Mouse (Mus musculus) embryonic fibroblast, embryonic 13.5 days (primary cell): ENCODE results near the gene Med13l.
A peak's percentile ranks its signal among the peaks of the same experiment; 100 is the strongest.

Source experiments
- CTCF ChIP-seq: IDR thresholded peaks from 2 replicates; pipeline ENCODE4 v1.5.1; 2011; ENCODE audit warnings: mild to moderate bottlenecking, control low read depth, low read length, moderate library complexity, borderline replicate concordance; ENCODE audit not compliant: insufficient read depth
- POLR2A ChIP-seq: IDR thresholded peaks from 2 replicates; pipeline ENCODE4 v1.6.1; 2011; ENCODE audit warnings: low read depth, mild to moderate bottlenecking, control low read depth, low read length, moderate library complexity

- TF ChIP-seq CTCF, result peak; percentile 37; the same call in 1 of the 2 replicates
- no peak for TF ChIP-seq POLR2A
These were observed 34.2 kb downstream of the Med13l start for GRCm38 (mm10) chr5:118594470-118595236.
